Mouse (Mus musculus) midbrain, embryonic 14.5 days (tissue): Measurements from ENCODE around the gene Mia. TPM values are rescaled to one million over a fixed set of nuclear protein-coding genes. Genes with fewer than 3 reads are reported as not detected.

Experiments
- ATAC-seq: fragments of 200-750 bp; cut with Nextera tagmentation; 2 replicates; pipeline ENCODE4 v1.8.0; 2017; ENCODE audit warnings: moderate number of reproducible peaks, moderate library complexity; ENCODE audit not compliant: low FRiP score, low TSS enrichment
- DNase-seq: peaks from one replicate; pipeline ENCODE4 v3.0.0-alpha.2; 2015
- H3K27ac ChIP-seq: fragments of 300-500 bp; sonication (generic); replicated peaks from 2 replicates; pipeline ENCODE4 v1.5.1; 2014; ENCODE audit warnings: mild to moderate bottlenecking, low read depth, low read length, moderate library complexity
- H3K27me3 ChIP-seq: fragments of 300-500 bp; sonication (generic); 2 replicates; pipeline ENCODE4 v1.6.1; 2014; ENCODE audit warnings: low read length, control low read depth, mixed read lengths; ENCODE audit not compliant: control insufficient read depth, insufficient read depth
- H3K36me3 ChIP-seq: fragments of 300-500 bp; sonication (generic); 2 replicates; pipeline ENCODE4 v1.6.1; 2014; ENCODE audit warnings: low read length, control low read depth; ENCODE audit not compliant: control insufficient read depth, insufficient read depth
- H3K4me1 ChIP-seq: fragments of 300-500 bp; sonication (generic); 2 replicates; pipeline ENCODE4 v1.6.1; 2014; ENCODE audit warnings: mild to moderate bottlenecking, antibody characterized with exemption, low read length, control low read depth; ENCODE audit not compliant: control insufficient read depth, insufficient read depth
- H3K4me2 ChIP-seq: fragments of 300-500 bp; sonication (generic); 2 replicates; pipeline ENCODE4 v1.6.1; 2014; ENCODE audit warnings: mild to moderate bottlenecking, low read length, moderate library complexity
- H3K4me3 ChIP-seq: fragments of 300-500 bp; sonication (generic); replicated peaks from 2 replicates; pipeline ENCODE4 v1.5.1; 2014; ENCODE audit warnings: low read depth, low read length
- H3K9ac ChIP-seq: fragments of 300-500 bp; sonication (generic); replicated peaks from 2 replicates; pipeline ENCODE4 v1.6.1; 2014; ENCODE audit warnings: mild to moderate bottlenecking, low read length, moderate library complexity
- H3K9me3 ChIP-seq: fragments of 300-500 bp; sonication (generic); 2 replicates; pipeline ENCODE4 v1.6.1; 2016; ENCODE audit warnings: low read length, control low read depth, mixed read lengths; ENCODE audit not compliant: control insufficient read depth
- WGBS: fragments of 180-500 bp; shearing (Covaris S2); extraction: QIAGEN DNeasy Blood & Tissue Kit; methylation state at CpG from one replicate; pipeline ENCODE4 v1.1.7; 2014; 5-methylcytosine and 5-hydroxymethylcytosine counted together
- polyA plus RNA-seq: library from polyadenylated mRNA; unstranded; fragments of >200 nt; fragmentation: Nextera tagmentation; extraction: Ambion mirVana; gene quantifications from 2 replicates; pipeline ENCODE4 v1.2.1, GENCODE M21; 2014

Gene Mia
- polyA plus RNA-seq, 1 experiment from 2014 or later = 6.8 TPM

GRCm38 (mm10) chr7:27179217-27179918 is 1.6 kb downstream of the Mia start:
- H3K4me3 ChIP-seq = peak overlapping the region; percentile 58
- H3K36me3 ChIP-seq = peaks cover 16% of the 10 kb centered on the region
- H3K4me1 ChIP-seq = peaks cover 14% of the 10 kb centered on the region
- H3K27ac ChIP-seq = peak overlapping the region; percentile 82
- H3K4me2 ChIP-seq = peak overlapping the region; percentile 51
- 0 out of 2 replicates have a peak overlapping the region, but pooled peaks have one; percentile 32 for H3K9ac ChIP-seq
- no peaks in the 10 kb centered on the region for H3K27me3 ChIP-seq
- peak; percentile 6; the same call in 1 of the 2 replicates for ATAC-seq
- H3K9me3 ChIP-seq = no peaks in the 10 kb centered on the region
- no peak for DNase-seq
- 46% methylated on average over 16 of the region's 16 CpGs for WGBS

- DNase-seq (peak; percentile 99), ATAC-seq (peak; percentile 99)
- peak within 1 kb of the TSS; percentile 85 for H3K27ac ChIP-seq
- no peaks in the 10 kb centered on the region for H3K9me3 ChIP-seq
- under 1% methylated on average over 53 of the region's 53 CpGs for WGBS
- peaks cover 14% of the 10 kb centered on the region for H3K4me1 ChIP-seq
- H3K4me3 ChIP-seq = peak within 1 kb of the TSS; percentile 58
- no peaks in the 10 kb centered on the region for H3K27me3 ChIP-seq
- peak within 1 kb of the TSS; percentile 57 for H3K4me2 ChIP-seq
- peaks cover 19% of the 10 kb centered on the region for H3K36me3 ChIP-seq
- peak within 1 kb of the TSS; percentile 47 for H3K9ac ChIP-seq
Observed at GRCm38 (mm10) chr7:27178324-27179216, 2.4 kb downstream of the Mia start, which contains the start of gene Rab4b. TSS of gene Rab4b (minus strand) at chr7:27178896.

- Histone ChIP-seq H3K9me3 (no peaks in the 10 kb centered on the region), H3K9ac (peak overlapping the region; percentile 47), H3K27me3 (no peaks in the 10 kb centered on the region), H3K4me3 (peak overlapping the region; percentile 58), H3K36me3 (peaks cover 25% of the 10 kb centered on the region), H3K4me1 (peaks cover 14% of the 10 kb centered on the region), H3K27ac (peak overlapping the region; percentile 85), H3K4me2 (peak overlapping the region; percentile 57)
- DNase-seq (no peak), ATAC-seq (0 out of 2 replicates have a peak, but pooled peaks have one; percentile 0)
- WGBS = 21% methylated on average over 4 of the region's 4 CpGs
Observed at GRCm38 (mm10) chr7:27177942-27178323, 3.0 kb downstream of the Mia start.

- WGBS = 94% methylated on average over 7 of the region's 7 CpGs
- no peak for ATAC-seq
- DNase-seq = no peak
Observed at GRCm38 (mm10) chr7:27174896-27175295, 6.1 kb downstream of the Mia start.

GRCm38 (mm10) chr7:27174496-27174895 is 6.5 kb downstream of the Mia start:
- Histone ChIP-seq H3K27ac (no peak overlapping the region), H3K4me1 (peaks cover 7% of the 10 kb centered on the region), H3K4me2 (no peak overlapping the region), H3K9me3 (no peaks in the 10 kb centered on the region), H3K9ac (no peak overlapping the region), H3K36me3 (peaks cover 45% of the 10 kb centered on the region), H3K27me3 (no peaks in the 10 kb centered on the region), H3K4me3 (no peak overlapping the region)
- WGBS = 93% methylated on average over 15 of the region's 15 CpGs
- no peak for DNase-seq
- ATAC-seq = no peak

More at GRCm38 (mm10) chr7:27174896-27175295, 6.1 kb downstream of the Mia start:
- H3K27me3 ChIP-seq = no peaks in the 10 kb centered on the region
- H3K4me3 ChIP-seq = no peak overlapping the region
- peaks cover 45% of the 10 kb centered on the region for H3K36me3 ChIP-seq
- no peak overlapping the region for H3K4me2 ChIP-seq
- H3K27ac ChIP-seq = no peak overlapping the region
- peaks cover 11% of the 10 kb centered on the region for H3K4me1 ChIP-seq
- no peak overlapping the region for H3K9ac ChIP-seq
- no peaks in the 10 kb centered on the region for H3K9me3 ChIP-seq

GRCm38 (mm10) chr7:27170981-27171380 is 10.0 kb downstream of the Mia start:
- WGBS = 88% methylated on average over 3 of the region's 3 CpGs
- Histone ChIP-seq H3K27me3 (no peaks in the 10 kb centered on the region), H3K4me2 (no peak overlapping the region), H3K9me3 (no peaks in the 10 kb centered on the region), H3K9ac (no peak overlapping the region), H3K4me3 (no peak overlapping the region), H3K27ac (no peak overlapping the region), H3K36me3 (peaks cover 45% of the 10 kb centered on the region), H3K4me1 (peaks cover 5% of the 10 kb centered on the region; the same call in 1 of the 2 replicates)
- DNase-seq (no peak), ATAC-seq (no peak)

GRCm38 (mm10) chr7:27168371-27168770 is 12.6 kb downstream of the Mia start:
- Histone ChIP-seq H3K4me2 (no peak overlapping the region), H3K36me3 (peaks cover 41% of the 10 kb centered on the region), H3K4me1 (peaks cover 27% of the 10 kb centered on the region), H3K4me3 (no peak overlapping the region), H3K9me3 (no peaks in the 10 kb centered on the region), H3K27me3 (no peaks in the 10 kb centered on the region), H3K9ac (no peak overlapping the region), H3K27ac (no peak overlapping the region)
- DNase-seq (no peak), ATAC-seq (no peak)
- WGBS = 94% methylated on average over 5 of the region's 5 CpGs

GRCm38 (mm10) chr7:27167475-27168094 is 13.4 kb downstream of the Mia start:
- DNase-seq (no peak), ATAC-seq (no peak)
- Histone ChIP-seq H3K27ac (peak overlapping the region; percentile 99), H3K4me2 (peak overlapping the region; percentile 88), H3K9me3 (no peaks in the 10 kb centered on the region), H3K27me3 (no peaks in the 10 kb centered on the region), H3K36me3 (peaks cover 40% of the 10 kb centered on the region), H3K4me1 (peaks cover 35% of the 10 kb centered on the region), H3K9ac (peak overlapping the region; percentile 87), H3K4me3 (peak overlapping the region; percentile 78)
- WGBS = 74% methylated on average over 11 of the region's 11 CpGs
